ENCODE assay signal across 21 mouse cellular contexts in the genomic region with DNA sequence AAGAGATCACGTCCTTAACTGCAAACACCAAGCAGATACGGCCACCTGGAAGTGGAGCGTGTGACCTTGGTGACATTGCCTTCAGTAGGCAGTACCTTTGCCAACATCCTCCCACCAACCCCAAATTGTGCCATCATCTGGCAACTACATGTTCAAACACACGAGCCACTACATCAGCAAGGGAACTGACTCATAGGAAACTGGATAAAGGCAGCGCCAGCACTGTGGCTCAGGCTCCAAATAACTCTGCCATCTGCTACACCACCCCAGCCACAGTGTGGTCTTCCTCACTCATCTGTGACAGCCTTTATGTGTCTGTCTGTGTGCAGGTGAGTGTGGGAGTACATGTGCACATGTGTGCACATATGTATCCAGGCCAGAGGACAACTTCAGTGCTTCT. TPM values are rescaled to one million over a fixed set of nuclear protein-coding genes. Genes with fewer than 3 reads are reported as not detected.
DNase-seq lines count a peak whose midpoint lies in the region; ATAC-seq and TF ChIP-seq lines count a peak whose summit lies in the region.
"Had no signal": no experiment of that assay in that cellular context is flagged by ENCODE, and none has a peak within 500 bp of the region (broad histone marks: within the 10 kb centered on the region; RNA-seq: fewer than 3 reads in every experiment).

No protein-coding gene starts in this region.

- no peaks in the 10 kb centered on the region for H3K9me3 ChIP-seq in liver, postnatal 0 days (ENCODE audit: low read length)
- H3K9me3 ChIP-seq: embryonic facial prominence, embryonic 12.5 days; forebrain, embryonic 15.5 days; heart, embryonic 12.5 days; hindbrain, embryonic 10.5 days; hindbrain, embryonic 15.5 days had no signal

- H3K27ac ChIP-seq in liver, postnatal 0 days (ENCODE audit: low read depth) = no peak overlapping the region
- H3K27ac ChIP-seq: embryonic facial prominence, embryonic 12.5 days; forebrain, embryonic 15.5 days; gastrocnemius, adult 2 months; hindbrain, embryonic 10.5 days; hindbrain, embryonic 15.5 days had no signal

- no peak overlapping the region for H3K9ac ChIP-seq in liver, postnatal 0 days (replicated peaks)
- H3K9ac ChIP-seq: embryonic facial prominence, embryonic 12.5 days; forebrain, embryonic 15.5 days; heart, embryonic 12.5 days; hindbrain, embryonic 15.5 days had no signal

- H3K4me3 ChIP-seq in liver, postnatal 0 days (ENCODE audit: low read depth, low read length) = no peak overlapping the region
- H3K4me3 ChIP-seq: embryonic facial prominence, embryonic 12.5 days; forebrain, embryonic 15.5 days; gastrocnemius, adult 2 months; heart, embryonic 12.5 days; hindbrain, embryonic 10.5 days; hindbrain, embryonic 15.5 days had no signal

- ATAC-seq in frontal cortex, adult (ENCODE audit: low TSS enrichment) = peak; percentile 62; the same call in 1 of the 2 replicates
- no peak for ATAC-seq in liver, postnatal 0 days
- ATAC-seq: CD4-positive, CD25-positive, alpha-beta regulatory T cell, adult 4 months; forebrain, embryonic 15.5 days; intestine, embryonic 16.5 days; Patski had no signal

- DNase-seq in frontal cortex, postnatal 14 days (ENCODE audit: low spot score in 2 of 2) = no peak
- peak; percentile 41 to 54 for DNase-seq in CD8-positive naive resting alpha-beta T cell, adult 2 months (ENCODE audit: low read depth in 2 of 2, low spot score in 2 of 2)
- DNase-seq in naive thymus-derived CD4-positive, alpha-beta T cell, adult 2 months (ENCODE audit: low read depth) = peak; percentile 43
- DNase-seq in cerebellum, adult 18-20 months = no peak
- no peak for DNase-seq in liver, postnatal 0 days
- DNase-seq in embryo, embryonic 10.5 days (ENCODE audit: low spot score) = no peak
- DNase-seq: adrenal gland, adult 2 months; adrenal gland, postnatal 25 days; cerebellum, adult 8-10 months; cerebellum, postnatal 14 days; gastrocnemius, adult 2 months; gastrocnemius, postnatal 25 days had no signal

- H3K27me3 ChIP-seq in liver, postnatal 0 days (ENCODE audit: insufficient read depth, low read length) = no peaks in the 10 kb centered on the region
- H3K27me3 ChIP-seq: embryonic facial prominence, embryonic 12.5 days; forebrain, embryonic 15.5 days; heart, embryonic 12.5 days; hindbrain, embryonic 15.5 days; Patski had no signal

- no peak for TF ChIP-seq EP300 in liver, postnatal 0 days (IDR thresholded peaks at IDR 0.05; ENCODE audit: low read depth)

- no peaks in the 10 kb centered on the region for H3K36me3 ChIP-seq in liver, postnatal 0 days (replicated peaks; ENCODE audit: insufficient read depth, low read length)
- H3K36me3 ChIP-seq: embryonic facial prominence, embryonic 12.5 days; forebrain, embryonic 15.5 days; heart, embryonic 12.5 days; hindbrain, embryonic 10.5 days; hindbrain, embryonic 15.5 days had no signal

- WGBS in liver, postnatal 0 days (ENCODE audit: insufficient replicate concordance) = 81% methylated on average over 5 of the region's 5 CpGs

- H3K4me1 ChIP-seq in liver, postnatal 0 days (ENCODE audit: insufficient read depth) = peaks cover 5% of the 10 kb centered on the region; the same call in 1 of the 2 replicates
- H3K4me1 ChIP-seq: embryonic facial prominence, embryonic 12.5 days; forebrain, embryonic 15.5 days; heart, embryonic 12.5 days; hindbrain, embryonic 10.5 days; hindbrain, embryonic 15.5 days had no signal

- no peak for TF ChIP-seq CTCF in liver, postnatal 0 days (IDR thresholded peaks at IDR 0.05; ENCODE audit: low read depth)

- H3K4me2 ChIP-seq in liver, postnatal 0 days (ENCODE audit: low read depth, low read length) = no peak overlapping the region
- H3K4me2 ChIP-seq: embryonic facial prominence, embryonic 12.5 days; forebrain, embryonic 15.5 days; heart, embryonic 12.5 days; hindbrain, embryonic 15.5 days had no signal

RNA-seq across cellular contexts. Expression of a gene that starts 9.7 kb away (rescaled TPM):
- polyA plus RNA-seq in liver, postnatal 0 days (2015; fragmentation: Nextera tagmentation; extraction: Ambion mirVana) = 5.2 and 5.6 TPM in 2 replicates

Comparison
In these comparisons a context has a peak if more than half of its experiments do, and no peak if none do; other contexts are left out.
1. DNase-seq: peak in CD8-positive naive resting alpha-beta T cell, adult 2 months (2 of 2) and naive thymus-derived CD4-positive, alpha-beta T cell, adult 2 months (single experiment); none in frontal cortex, postnatal 14 days (0 of 2), cerebellum, adult 18-20 months (0 of 2), liver, postnatal 0 days (single experiment) and embryo, embryonic 10.5 days (single experiment).